Mouse (Mus musculus) olfactory bulb, adult 2 months (tissue): ENCODE data around the gene Gp1bb. TPM values are rescaled to one million over a fixed set of nuclear protein-coding genes. Genes with fewer than 3 reads are reported as not detected.
A peak's percentile ranks its signal among the peaks of the same experiment; 100 is the strongest.

Source experiments
- H3K27ac ChIP-seq: fragments of 200-500 bp; 2 replicates; pipeline ENCODE4 v1.5.1; 2012; ENCODE audit warnings: low read depth, low read length; ENCODE audit not compliant: insufficient read depth
- H3K4me1 ChIP-seq: fragments of 200-500 bp; 2 replicates; pipeline ENCODE4 v1.6.1; 2012; ENCODE audit warnings: low read length; ENCODE audit not compliant: control insufficient read depth, insufficient read depth
- H3K4me3 ChIP-seq: fragments of 200-500 bp; 2 replicates; pipeline ENCODE4 v1.5.1; 2012; ENCODE audit warnings: mild to moderate bottlenecking, low read depth, low read length, moderate library complexity; ENCODE audit not compliant: insufficient read depth
- CTCF ChIP-seq: fragments of 200-500 bp; IDR thresholded peaks from 2 replicates; pipeline ENCODE4 v1.5.1; 2012; ENCODE audit warnings: low read depth, mild to moderate bottlenecking, low read length, moderate library complexity; ENCODE audit not compliant: insufficient read depth
- POLR2A ChIP-seq: fragments of 200-500 bp; IDR thresholded peaks from 2 replicates; pipeline ENCODE4 v1.6.1; 2012; ENCODE audit warnings: mild to moderate bottlenecking, low read depth, low read length, moderate library complexity; ENCODE audit not compliant: insufficient read depth
- WGBS: fragments of 180-500 bp; shearing (Covaris S2); methylation state at CpG from one replicate; pipeline ENCODE4 v1.1.7; 2018; 5-methylcytosine and 5-hydroxymethylcytosine counted together
- polyA plus RNA-seq: library from polyadenylated mRNA; stranded (reverse); fragments of >200 nt; gene quantifications from 2 replicates; pipeline ENCODE4 v1.2.4, GENCODE M21; 2012; ENCODE audit warnings: low replicate concordance; ENCODE audit not compliant: missing spikeins, insufficient read depth, insufficient read length

The Gp1bb gene
- polyA plus RNA-seq, 1 experiment, result not detected

- WGBS, result 42% methylated on average over 2 of the region's 2 CpGs
- no peak overlapping the region for H3K4me3 ChIP-seq
- no peak for TF ChIP-seq POLR2A
- TF ChIP-seq CTCF, result no peak
- H3K27ac ChIP-seq, result no peak overlapping the region
- peaks cover 39% of the 10 kb centered on the region for H3K4me1 ChIP-seq
These were observed 3.9 kb downstream of the Gp1bb start for GRCm38 (mm10) chr16:18618297-18618696.

DNA sequence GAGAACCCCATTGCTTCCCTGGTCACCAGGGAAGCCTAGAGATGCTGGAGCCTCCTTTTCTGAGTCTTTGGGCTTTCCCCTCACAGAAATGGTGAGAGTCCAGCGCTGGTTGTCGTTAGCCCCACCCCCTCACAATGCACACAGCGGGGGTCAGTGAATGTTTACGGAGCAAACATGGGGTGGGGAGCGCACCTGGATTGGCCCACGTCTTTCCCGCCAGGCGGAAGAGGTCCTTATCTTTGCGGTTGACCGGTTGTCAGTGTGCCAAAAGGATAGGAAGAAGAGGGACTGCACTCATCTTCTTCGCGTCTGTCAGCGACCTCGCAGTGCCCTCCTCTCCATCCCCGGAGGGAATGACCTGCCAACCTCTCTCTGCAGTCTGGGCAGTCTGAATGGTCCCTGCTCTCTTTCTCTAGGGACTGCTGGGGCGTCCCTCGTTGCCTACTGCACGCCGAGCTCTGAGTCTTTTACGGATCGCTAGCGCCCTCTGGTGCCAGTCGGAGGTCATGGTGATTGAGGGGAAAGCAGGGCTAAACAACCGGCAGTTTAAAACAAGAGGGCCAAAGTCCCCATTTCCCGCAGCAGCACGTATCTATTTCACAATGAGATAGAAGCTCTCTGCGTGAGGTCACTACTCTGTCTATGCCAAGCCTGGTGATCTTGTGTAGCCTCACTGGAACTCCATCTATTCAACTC lies 4.7 kb downstream of the Gp1bb start:
- 2% methylated on average over 27 of the region's 27 CpGs for WGBS
- TF ChIP-seq POLR2A (no peak), CTCF (peak; percentile 89)
- H3K27ac ChIP-seq, result no peak overlapping the region
- H3K4me1 ChIP-seq, result peaks cover 31% of the 10 kb centered on the region
- peak overlapping the region; percentile 34 for H3K4me3 ChIP-seq

DNA sequence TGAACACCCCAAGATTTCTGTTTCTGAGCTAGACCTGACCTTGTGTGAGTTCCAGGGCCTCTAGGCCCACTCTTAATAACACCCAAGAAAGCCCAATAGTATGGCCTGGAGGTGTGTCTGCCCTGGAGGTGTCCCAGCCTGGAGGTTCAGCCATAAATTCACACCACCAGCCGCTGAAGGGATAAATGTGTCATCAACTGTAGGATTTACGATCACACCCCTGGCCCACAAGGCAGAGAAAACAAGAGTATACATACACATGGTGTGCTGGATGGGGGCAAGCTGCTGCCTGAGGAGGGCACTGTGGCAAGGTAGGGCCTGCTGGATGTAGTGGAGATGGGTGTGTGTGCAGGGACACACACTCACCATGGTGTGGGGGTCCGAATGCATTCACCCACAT lies 8.9 kb downstream of the Gp1bb start:
- Histone ChIP-seq H3K27ac (no peak overlapping the region), H3K4me1 (peaks cover 7% of the 10 kb centered on the region), H3K4me3 (no peak overlapping the region)
- WGBS, result 95% methylated on average over 3 of the region's 3 CpGs
- TF ChIP-seq POLR2A (no peak), CTCF (no peak)

DNA sequence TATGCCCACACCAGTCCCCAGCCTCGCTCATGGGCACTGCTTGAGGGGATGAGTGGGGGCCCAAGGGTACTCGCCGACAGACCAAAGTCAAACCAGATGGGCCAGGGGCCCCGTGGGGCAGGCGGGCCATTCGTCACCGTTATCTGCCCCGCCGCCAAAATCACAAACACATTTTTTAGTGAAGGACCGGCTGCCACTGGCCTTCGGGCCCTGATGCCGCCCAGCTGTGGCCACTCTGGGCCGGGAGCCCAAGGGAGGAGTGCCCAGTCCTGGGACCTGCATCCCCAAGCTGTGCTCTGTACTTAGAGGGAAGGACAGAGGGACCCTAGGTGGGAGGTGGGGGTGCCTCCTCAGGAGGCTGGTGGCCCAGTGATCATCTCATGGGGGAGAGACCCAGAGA lies 10.5 kb downstream of the Gp1bb start:
- TF ChIP-seq CTCF, result no peak
- TF ChIP-seq POLR2A, result no peak
- no peak overlapping the region for H3K27ac ChIP-seq
- no peaks in the 10 kb centered on the region for H3K4me1 ChIP-seq
- H3K4me3 ChIP-seq, result no peak overlapping the region
- 88% methylated on average over 13 of the region's 13 CpGs for WGBS

DNA sequence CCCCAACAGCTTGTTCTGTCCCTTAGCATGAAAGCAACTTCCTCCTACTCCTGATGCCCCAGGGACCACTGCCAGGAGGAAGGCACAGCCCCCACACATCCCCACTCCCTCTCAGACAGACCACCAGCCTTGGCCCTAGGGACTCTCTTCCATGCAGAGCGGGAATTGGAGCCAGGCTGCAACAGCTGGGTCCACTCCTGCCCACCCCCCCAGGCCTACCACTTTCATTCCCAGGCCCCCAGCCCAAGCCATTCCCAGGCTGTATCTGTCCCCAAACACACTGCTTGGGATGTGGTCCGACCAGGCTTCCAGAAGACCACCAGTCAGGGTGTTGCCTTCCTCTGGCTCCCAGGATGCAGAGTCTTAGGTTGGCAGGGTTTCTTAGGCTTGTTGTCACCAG lies 13.1 kb downstream of the Gp1bb start:
- WGBS, result 90% methylated on average over 2 of the region's 2 CpGs
- Histone ChIP-seq H3K27ac (no peak overlapping the region), H3K4me3 (no peak overlapping the region), H3K4me1 (no peaks in the 10 kb centered on the region)
- TF ChIP-seq CTCF (no peak), POLR2A (no peak)

- H3K27ac ChIP-seq, result no peak overlapping the region
- H3K4me1 ChIP-seq, result no peaks in the 10 kb centered on the region
- WGBS, result 24% methylated on average over 11 of the region's 11 CpGs
- no peak for TF ChIP-seq POLR2A
- no peak for TF ChIP-seq CTCF
- no peak overlapping the region for H3K4me3 ChIP-seq
These were observed 14.0 kb downstream of the Gp1bb start for GRCm38 (mm10) chr16:18608226-18608625.

- Histone ChIP-seq H3K4me3 (no peak overlapping the region), H3K4me1 (no peaks in the 10 kb centered on the region), H3K27ac (no peak overlapping the region)
- 90% methylated on average over 5 of the region's 5 CpGs for WGBS
- TF ChIP-seq POLR2A (no peak), CTCF (no peak)
These were observed 16.5 kb downstream of the Gp1bb start for GRCm38 (mm10) chr16:18605705-18606104.

DNA sequence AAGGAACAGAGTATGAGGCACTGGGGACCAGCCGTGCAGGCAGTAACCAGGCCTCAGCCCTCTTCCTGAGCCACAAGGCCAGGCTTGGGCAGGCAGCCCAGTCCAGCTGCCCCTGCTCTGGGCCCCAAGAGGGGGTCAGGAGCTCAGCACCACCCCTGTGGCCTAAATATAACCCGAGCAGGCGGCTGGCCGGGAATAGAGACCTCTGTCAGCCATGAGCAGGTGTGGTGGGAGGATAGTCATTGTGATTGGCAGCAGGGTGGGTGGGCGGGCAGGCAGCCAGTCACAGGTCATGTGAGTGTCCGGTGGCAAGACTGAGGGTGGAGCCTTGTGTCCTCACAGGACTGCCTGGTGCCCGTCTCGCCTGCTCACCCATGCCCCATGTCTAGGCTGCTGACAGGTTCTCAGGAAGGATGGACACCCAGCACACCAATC lies 17.9 kb downstream of the Gp1bb start:
- H3K27ac ChIP-seq, result no peak overlapping the region
- no peak overlapping the region for H3K4me3 ChIP-seq
- H3K4me1 ChIP-seq, result no peaks in the 10 kb centered on the region
- 72% methylated on average over 8 of the region's 8 CpGs for WGBS
- TF ChIP-seq POLR2A (no peak), CTCF (no peak)

GRCm38 (mm10) chr16:18601447-18601846 lies 20.8 kb downstream of the Gp1bb start:
- TF ChIP-seq POLR2A (no peak), CTCF (no peak)
- no peak overlapping the region for H3K4me3 ChIP-seq
- H3K4me1 ChIP-seq, result no peaks in the 10 kb centered on the region
- 83% methylated on average over 7 of the region's 7 CpGs for WGBS
- no peak overlapping the region for H3K27ac ChIP-seq
